Mouse (Mus musculus): ENCODE measurements at regions not wholly inside any gene's neighbourhood (a gene's known extent, or its start where the extent isn't known, plus 50 kb on each side); places are given as distances from the start of the nearest gene placed in this dataset.

DNA sequence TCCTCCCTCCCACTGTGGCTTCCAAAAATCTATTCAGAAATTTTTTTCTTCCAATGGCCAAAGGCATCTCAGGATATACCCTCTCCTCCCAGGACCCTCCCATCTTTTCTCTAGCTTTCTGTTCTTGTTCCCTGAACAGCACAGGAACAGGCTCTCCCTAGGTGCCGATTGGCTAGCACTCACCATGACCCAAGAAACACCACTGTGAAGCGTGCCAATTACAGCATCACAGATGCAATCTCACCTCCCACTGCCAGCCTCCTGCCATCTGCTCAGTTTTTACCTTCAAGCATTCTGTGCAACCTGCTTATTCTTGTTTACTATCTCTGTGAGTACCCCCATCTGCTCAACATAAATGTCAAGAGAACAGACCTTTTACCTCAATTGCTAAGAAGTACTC is 586.7 kb upstream of the AI429214 start:
- Histone ChIP-seq H3K27ac (ENCODE audit: control insufficient read depth, low read depth, low read length) (no peak overlapping the region), H3K36me3 (ENCODE audit: control insufficient read depth in 1 of 2, insufficient read depth in 2 of 2, low read length in 2 of 2) (no peaks in the 10 kb centered on the region), H3K4me1 (ENCODE audit: control insufficient read depth in 1 of 2, insufficient read depth in 2 of 2, low read length in 2 of 2) (no peaks in the 10 kb centered on the region), H3K4me3 (ENCODE audit: control insufficient read depth in 1 of 2, insufficient read depth in 1 of 2, low read depth in 2 of 2, low read length in 2 of 2) (no peak overlapping the region), H3K79me2 (ENCODE audit: control insufficient read depth, insufficient read depth, low read length, poor library complexity) (no peaks in the 10 kb centered on the region), H3K9ac (ENCODE audit: control insufficient read depth, low read depth, low read length, poor library complexity, severe bottlenecking) (no peak overlapping the region), H3K27me3 (ENCODE audit: control insufficient read depth in 1 of 2, insufficient read depth in 2 of 2, low read length in 2 of 2) (no peaks in the 10 kb centered on the region), H3K9me3 (replicated peaks; ENCODE audit: insufficient read depth, low read length) (no peaks in the 10 kb centered on the region)
- no peak for TF ChIP-seq ETS1 (IDR thresholded peaks at IDR 0.05; ENCODE audit: low read depth, low read length)
- TF ChIP-seq RAD21 (IDR thresholded peaks at IDR 0.05; ENCODE audit: low read depth, low read length): no peak
- TF ChIP-seq JUND (IDR thresholded peaks at IDR 0.05; ENCODE audit: low read depth, low read length): no peak
- no peak for TF ChIP-seq TAL1 (IDR thresholded peaks at IDR 0.05; ENCODE audit: low read length)
- TF ChIP-seq POLR2AphosphoS5 (IDR thresholded peaks at IDR 0.05; ENCODE audit: borderline replicate concordance, low read depth, low read length): no peak
- no peak for DNase-seq (ENCODE audit: low read depth, low spot score)

Measured in MEL (cell line).